Comparison of ENCODE assay signal across 21 mouse cellular contexts in genomic region chr7:93151321-93151720, GRCm38 (mm10).
DNase-seq lines count a peak whose midpoint lies in the region; ATAC-seq and TF ChIP-seq lines count a peak whose summit lies in the region.
"Had no signal": no experiment of that assay in that cellular context is flagged by ENCODE, and none has a peak within 500 bp of the region (broad histone marks: within the 10 kb centered on the region; RNA-seq: fewer than 3 reads in every experiment).

No protein-coding gene starts in this region.

- DNase-seq in heart, adult 11 months: peak; percentile 46
- no peak for DNase-seq in heart, adult 9 months (ENCODE audit: low spot score in 2 of 2)
- DNase-seq in midbrain, embryonic 11.5 days (ENCODE audit: low spot score, missing footprints): peak; percentile 37
- no peak for DNase-seq in midbrain, embryonic 10.5 days (ENCODE audit: low spot score)
- DNase-seq in ES-CJ7 (ENCODE audit: low read depth, low spot score) (peak; percentile 61), ZHBTc4 (ENCODE audit: low read depth, low spot score) (peak; percentile 49)
- DNase-seq in heart, adult 2 months: no peak
- DNase-seq in kidney, adult 2 months: no peak
- DNase-seq: adrenal gland, adult 8-10 months; adrenal gland, postnatal 14 days; adrenal gland, postnatal 36 days; cerebellum, adult 11-12 months; cerebellum, adult 2 months; cerebellum, adult 9-10 months; cerebellum, postnatal 10 days; cerebellum, postnatal 25 days; forebrain, postnatal 0 days had no signal

- no peak overlapping the region for H3K9ac ChIP-seq in midbrain, embryonic 11.5 days (ENCODE audit: low read length)
- no peak overlapping the region for H3K9ac ChIP-seq in heart, adult 2 months (ENCODE audit: low read depth, low read length)
- H3K9ac ChIP-seq: embryonic facial prominence, embryonic 12.5 days; forebrain, embryonic 13.5 days; forebrain, embryonic 15.5 days; forebrain, postnatal 0 days had no signal

- TF ChIP-seq EP300 in heart, adult 2 months (IDR thresholded peaks at IDR 0.05; ENCODE audit: insufficient read depth, low read depth, low read length): no peak

- TF ChIP-seq POLR2A in heart, adult 2 months (IDR thresholded peaks at IDR 0.05; ENCODE audit: insufficient read depth, low read depth, low read length): no peak
- TF ChIP-seq POLR2A in kidney, adult 2 months (IDR thresholded peaks at IDR 0.05; ENCODE audit: low read depth, low read length): no peak

- H3K4me3 ChIP-seq in midbrain, embryonic 11.5 days (ENCODE audit: low read depth, low read length): no peak overlapping the region
- no peak overlapping the region for H3K4me3 ChIP-seq in midbrain, embryonic 10.5 days
- H3K4me3 ChIP-seq in heart, adult 2 months: no peak overlapping the region
- no peak overlapping the region for H3K4me3 ChIP-seq in kidney, adult 2 months (ENCODE audit: insufficient read depth, low read depth, low read length)
- H3K4me3 ChIP-seq: embryonic facial prominence, embryonic 10.5 days; embryonic facial prominence, embryonic 12.5 days; forebrain, embryonic 13.5 days; forebrain, embryonic 15.5 days had no signal

- no peaks in the 10 kb centered on the region for H3K79me2 ChIP-seq in heart, adult 2 months (replicated peaks; ENCODE audit: control insufficient read depth, insufficient read depth, low read length)

- 79% methylated on average over 2 of the region's 2 CpGs for WGBS in midbrain, embryonic 11.5 days
- WGBS in midbrain, embryonic 10.5 days: 74% methylated on average over 2 of the region's 2 CpGs
- WGBS in heart, adult 2 months: 32% methylated on average over 2 of the region's 2 CpGs
- WGBS in kidney, adult 2 months: 62% methylated on average over 2 of the region's 2 CpGs

- H3K27me3 ChIP-seq in midbrain, embryonic 11.5 days (ENCODE audit: control insufficient read depth, insufficient read depth, low read length): no peaks in the 10 kb centered on the region
- H3K27me3 ChIP-seq in midbrain, embryonic 10.5 days (ENCODE audit: low read depth, poor library complexity, severe bottlenecking): no peaks in the 10 kb centered on the region
- H3K27me3 ChIP-seq in heart, adult 2 months (ENCODE audit: control insufficient read depth, insufficient read depth, low read length): no peaks in the 10 kb centered on the region
- no peaks in the 10 kb centered on the region for H3K27me3 ChIP-seq in kidney, adult 2 months (replicated peaks; ENCODE audit: control insufficient read depth, insufficient read depth, low read length)
- H3K27me3 ChIP-seq: embryonic facial prominence, embryonic 12.5 days; forebrain, embryonic 13.5 days; forebrain, embryonic 15.5 days had no signal

- no peak for TF ChIP-seq CTCF in heart, adult 2 months (IDR thresholded peaks at IDR 0.05)
- TF ChIP-seq CTCF in kidney, adult 2 months (conservative IDR thresholded peaks at IDR 0.05; ENCODE audit: insufficient read depth, insufficient read length, low read depth, low read length): no peak

- H3K9me3 ChIP-seq in midbrain, embryonic 11.5 days (ENCODE audit: control insufficient read depth, low read length): no peaks in the 10 kb centered on the region
- H3K9me3 ChIP-seq in midbrain, embryonic 10.5 days (replicated peaks): no peaks in the 10 kb centered on the region
- H3K9me3 ChIP-seq: embryonic facial prominence, embryonic 10.5 days; forebrain, embryonic 13.5 days; forebrain, embryonic 15.5 days had no signal

- no peak for ATAC-seq in midbrain, embryonic 11.5 days (ENCODE audit: low FRiP score)
- ATAC-seq: forebrain, embryonic 13.5 days; forebrain, embryonic 15.5 days; forebrain, postnatal 0 days had no signal

- no peaks in the 10 kb centered on the region for H3K36me3 ChIP-seq in midbrain, embryonic 11.5 days (ENCODE audit: control insufficient read depth, insufficient read depth, low read length)
- H3K36me3 ChIP-seq in midbrain, embryonic 10.5 days: no peaks in the 10 kb centered on the region
- H3K36me3 ChIP-seq in heart, adult 2 months (ENCODE audit: control insufficient read depth, insufficient read depth, low read length): no peaks in the 10 kb centered on the region
- H3K36me3 ChIP-seq in kidney, adult 2 months (ENCODE audit: control insufficient read depth, insufficient read depth, low read length): no peaks in the 10 kb centered on the region
- H3K36me3 ChIP-seq: embryonic facial prominence, embryonic 10.5 days; embryonic facial prominence, embryonic 12.5 days; forebrain, embryonic 15.5 days had no signal

- H3K4me1 ChIP-seq in midbrain, embryonic 11.5 days (ENCODE audit: control insufficient read depth, insufficient read depth, low read length): no peaks in the 10 kb centered on the region
- H3K4me1 ChIP-seq in midbrain, embryonic 10.5 days: no peaks in the 10 kb centered on the region
- no peaks in the 10 kb centered on the region for H3K4me1 ChIP-seq in heart, adult 2 months (ENCODE audit: control insufficient read depth, insufficient read depth, low read length)
- H3K4me1 ChIP-seq in kidney, adult 2 months (ENCODE audit: control insufficient read depth, insufficient read depth, low read length): no peaks in the 10 kb centered on the region
- H3K4me1 ChIP-seq: embryonic facial prominence, embryonic 10.5 days; embryonic facial prominence, embryonic 12.5 days; forebrain, embryonic 13.5 days; forebrain, embryonic 15.5 days had no signal

- no peak overlapping the region for H3K4me2 ChIP-seq in midbrain, embryonic 11.5 days
- H3K4me2 ChIP-seq: embryonic facial prominence, embryonic 12.5 days; forebrain, embryonic 13.5 days; forebrain, embryonic 15.5 days had no signal

- no peak overlapping the region for H3K27ac ChIP-seq in midbrain, embryonic 11.5 days (ENCODE audit: low read depth, low read length)
- H3K27ac ChIP-seq in midbrain, embryonic 10.5 days (replicated peaks): no peak overlapping the region
- no peak overlapping the region for H3K27ac ChIP-seq in heart, adult 2 months
- H3K27ac ChIP-seq in kidney, adult 2 months (ENCODE audit: insufficient read depth, low read depth, low read length): no peak overlapping the region
- H3K27ac ChIP-seq: embryonic facial prominence, embryonic 10.5 days; embryonic facial prominence, embryonic 12.5 days; forebrain, embryonic 13.5 days; forebrain, embryonic 15.5 days had no signal

- intact Hi-C loops in heart, adult 2 months (cut with DNase I): no loop called here

Comparison
In these comparisons a context has a peak if more than half of its experiments do, and no peak if none do; other contexts are left out.
1. DNase-seq: peak in heart, adult 11 months (single experiment), midbrain, embryonic 11.5 days (single experiment), ES-CJ7 (single experiment) and ZHBTc4 (single experiment); none in heart, adult 9 months (0 of 2), midbrain, embryonic 10.5 days (single experiment), heart, adult 2 months (0 of 2) and kidney, adult 2 months (single experiment).